Mouse (Mus musculus): ENCODE measurements around the gene Sec14l2.

DNA sequence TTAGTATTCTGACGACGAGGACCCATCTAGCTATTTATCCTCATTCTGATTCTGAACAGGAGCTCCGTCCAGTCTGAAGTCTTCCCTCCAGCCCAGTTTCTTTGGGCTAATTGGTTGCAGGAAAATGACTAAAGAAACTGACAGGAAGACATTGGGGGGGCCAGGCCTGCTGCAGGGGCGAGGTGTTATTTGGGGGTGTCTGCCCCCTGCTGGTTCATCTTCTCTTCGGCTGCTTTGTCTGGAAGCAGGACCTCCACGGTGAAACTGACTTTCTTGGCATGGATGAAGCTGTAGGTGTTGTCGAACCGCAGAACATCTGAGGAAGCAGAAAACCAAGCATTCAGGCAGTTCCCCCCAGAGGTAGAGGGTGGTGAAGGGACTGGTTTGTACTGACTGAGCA is 25.1 kb downstream of the Sec14l2 start:
- TF ChIP-seq CTCF (IDR thresholded peaks at IDR 0.05; ENCODE audit: control insufficient read depth, insufficient read depth, low read length), result peak; percentile 22; the same call in 1 of the 2 replicates
- no peak for TF ChIP-seq POLR2A (IDR thresholded peaks at IDR 0.05; ENCODE audit: borderline replicate concordance, control insufficient read depth, low read depth, low read length)
